Comparison of ENCODE assay signal across 20 mouse cellular contexts in the genomic region with DNA sequence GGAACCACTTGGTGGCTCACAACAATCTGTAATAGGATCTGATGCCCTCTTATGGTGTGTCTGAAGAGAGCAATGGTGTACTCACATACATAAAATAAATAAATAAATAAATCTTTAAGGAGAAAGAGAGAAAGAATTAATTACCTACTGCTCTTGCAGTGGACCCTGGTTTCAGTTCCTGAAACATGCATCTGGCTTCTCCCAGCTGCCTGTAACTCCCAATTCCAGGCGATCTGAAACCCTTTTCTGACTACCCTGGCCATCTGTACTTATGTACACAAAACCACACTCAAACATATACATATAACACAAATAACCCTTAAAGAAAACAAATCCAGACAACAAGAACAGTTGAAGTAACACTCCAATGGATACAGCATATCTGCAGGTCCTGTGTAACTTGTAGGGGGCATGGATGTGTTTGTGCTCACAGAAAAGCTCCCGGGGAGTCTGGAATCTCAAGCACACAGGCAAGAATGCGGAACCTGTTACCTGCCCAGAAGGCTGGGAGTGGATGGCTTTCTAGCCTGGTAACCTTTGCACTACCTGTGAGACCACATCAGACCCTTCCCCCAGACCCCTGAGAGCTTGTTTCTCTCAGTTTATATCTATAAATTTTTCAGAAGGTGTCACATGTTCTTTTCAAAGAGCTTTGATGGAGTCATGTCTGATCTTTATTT. TPM values are rescaled to one million over a fixed set of nuclear protein-coding genes. Genes with fewer than 3 reads are reported as not detected.
A peak's percentile ranks its signal among the peaks of the same experiment; 100 is the strongest.
DNase-seq lines count a peak whose midpoint lies in the region; ATAC-seq lines count a peak whose summit lies in the region.
"Had no signal": no experiment of that assay in that cellular context is flagged by ENCODE, and none has a peak within 500 bp of the region (broad histone marks: within the 10 kb centered on the region; RNA-seq: fewer than 3 reads in every experiment).

No protein-coding gene starts in this region.

- no peaks in the 10 kb centered on the region for H3K36me3 ChIP-seq in kidney, embryonic 14.5 days (ENCODE audit: control insufficient read depth, insufficient read depth, low read length)
- no peaks in the 10 kb centered on the region for H3K36me3 ChIP-seq in neural tube, embryonic 15.5 days
- H3K36me3 ChIP-seq: liver, embryonic 12.5 days; midbrain, embryonic 15.5 days had no signal

- H3K27me3 ChIP-seq in kidney, embryonic 14.5 days (ENCODE audit: control insufficient read depth, insufficient read depth, low read length), result no peaks in the 10 kb centered on the region
- no peaks in the 10 kb centered on the region for H3K27me3 ChIP-seq in neural tube, embryonic 15.5 days (replicated peaks)
- H3K27me3 ChIP-seq: liver, embryonic 12.5 days; midbrain, embryonic 15.5 days had no signal

- H3K4me1 ChIP-seq in kidney, embryonic 14.5 days (ENCODE audit: control insufficient read depth, insufficient read depth, low read length), result no peaks in the 10 kb centered on the region
- H3K4me1 ChIP-seq in neural tube, embryonic 15.5 days, result peaks cover 3% of the 10 kb centered on the region; the same call in 1 of the 2 replicates

- no peak overlapping the region for H3K4me3 ChIP-seq in kidney, embryonic 14.5 days (ENCODE audit: low read length)
- H3K4me3 ChIP-seq in neural tube, embryonic 15.5 days (replicated peaks), result no peak overlapping the region
- H3K4me3 ChIP-seq: layer of hippocampus, adult 2 months; liver, embryonic 12.5 days; midbrain, embryonic 15.5 days had no signal

- no peak overlapping the region for H3K27ac ChIP-seq in kidney, embryonic 14.5 days (ENCODE audit: low read depth, low read length)
- no peak overlapping the region for H3K27ac ChIP-seq in neural tube, embryonic 15.5 days (replicated peaks)
- H3K27ac ChIP-seq: hindbrain, embryonic 14.5 days; layer of hippocampus, adult 2 months; liver, embryonic 12.5 days; midbrain, embryonic 15.5 days had no signal

- 58% methylated on average over 3 of the region's 3 CpGs for WGBS in kidney, embryonic 14.5 days
- 87% methylated on average over 3 of the region's 3 CpGs for WGBS in neural tube, embryonic 15.5 days

- ATAC-seq in kidney, embryonic 14.5 days (ENCODE audit: low FRiP score, low TSS enrichment), result no peak
- ATAC-seq in neural tube, embryonic 15.5 days (ENCODE audit: low FRiP score), result no peak
- ATAC-seq: intestine, embryonic 16.5 days; liver, embryonic 12.5 days; midbrain, embryonic 15.5 days had no signal

- no peaks in the 10 kb centered on the region for H3K9me3 ChIP-seq in kidney, embryonic 14.5 days (ENCODE audit: control insufficient read depth, low read length)
- no peaks in the 10 kb centered on the region for H3K9me3 ChIP-seq in neural tube, embryonic 15.5 days (replicated peaks)
- H3K9me3 ChIP-seq: liver, embryonic 12.5 days; midbrain, embryonic 15.5 days had no signal

- no peak overlapping the region for H3K4me2 ChIP-seq in kidney, embryonic 14.5 days (replicated peaks; ENCODE audit: low read depth, low read length)
- H3K4me2 ChIP-seq in neural tube, embryonic 15.5 days, result no peak overlapping the region
- H3K4me2 ChIP-seq: hindbrain, embryonic 14.5 days; liver, embryonic 12.5 days; midbrain, embryonic 15.5 days had no signal

- DNase-seq in kidney, adult 11 months, result peak; percentile 61
- peak; percentile 37 to 43 for DNase-seq in kidney, postnatal 36 days
- peak; percentile 31 for DNase-seq in lung, postnatal 14 days
- DNase-seq in yolk sac, embryonic 10.5 days (ENCODE audit: low spot score), result peak; percentile 72
- no peak for DNase-seq in urinary bladder, postnatal 36 days (ENCODE audit: low spot score in 2 of 2)
- no peak for DNase-seq in thymus, postnatal 25 days
- DNase-seq: adrenal gland, postnatal 36 days; cerebellum, adult 2 months; gastrocnemius, postnatal 25 days; heart, postnatal 14 days; retina, postnatal 1 day; thymus, postnatal 36 days had no signal

- H3K9ac ChIP-seq in kidney, embryonic 14.5 days (ENCODE audit: low read depth, low read length), result no peak overlapping the region
- no peak overlapping the region for H3K9ac ChIP-seq in neural tube, embryonic 15.5 days (replicated peaks)
- H3K9ac ChIP-seq: hindbrain, embryonic 14.5 days; liver, embryonic 12.5 days; midbrain, embryonic 15.5 days had no signal

RNA-seq across cellular contexts. Expression of gene Tardbp, which starts 5.3 kb away (rescaled TPM):
- 183 TPM in 2 replicates for polyA plus RNA-seq in kidney, embryonic 14.5 days (2014; fragmentation: Nextera tagmentation; extraction: Ambion mirVana)
- polyA plus RNA-seq in neural tube, embryonic 15.5 days (2015; fragmentation: Nextera tagmentation; extraction: Ambion mirVana), result 155 and 196 TPM in 2 replicates

RNA-seq across cellular contexts. Expression of gene Gm572, which starts 11.0 kb away (rescaled TPM):
- polyA plus RNA-seq in kidney, embryonic 14.5 days (2014; fragmentation: Nextera tagmentation; extraction: Ambion mirVana), result not detected in 2 replicates
- not detected in 2 replicates for polyA plus RNA-seq in neural tube, embryonic 15.5 days (2015; fragmentation: Nextera tagmentation; extraction: Ambion mirVana)
- polyA plus RNA-seq: hindbrain, embryonic 14.5 days; intestine, embryonic 16.5 days; limb, embryonic 11.5 days; liver, embryonic 12.5 days; midbrain, embryonic 15.5 days had no signal

RNA-seq across cellular contexts. Expression of gene Masp2, which starts 29.8 kb away (rescaled TPM):
- 0.37 TPM in 1 of 2 replicates, not detected in the other for polyA plus RNA-seq in kidney, embryonic 14.5 days (2014; fragmentation: Nextera tagmentation; extraction: Ambion mirVana)
- 1.3 and 1.6 TPM in 2 replicates for polyA plus RNA-seq in neural tube, embryonic 15.5 days (2015; fragmentation: Nextera tagmentation; extraction: Ambion mirVana)

RNA-seq across cellular contexts. Expression of gene Srm, which starts 40.9 kb away (rescaled TPM):
- polyA plus RNA-seq in kidney, embryonic 14.5 days (2014; fragmentation: Nextera tagmentation; extraction: Ambion mirVana), result 214 and 242 TPM in 2 replicates
- 198 and 210 TPM in 2 replicates for polyA plus RNA-seq in neural tube, embryonic 15.5 days (2015; fragmentation: Nextera tagmentation; extraction: Ambion mirVana)

Comparison
In these comparisons a context has a peak if more than half of its experiments do, and no peak if none do; other contexts are left out.
1. DNase-seq: peak in kidney, adult 11 months (single experiment), kidney, postnatal 36 days (2 of 2), lung, postnatal 14 days (single experiment) and yolk sac, embryonic 10.5 days (single experiment); none in urinary bladder, postnatal 36 days (0 of 2) and thymus, postnatal 25 days (single experiment).